Mouse (Mus musculus) lung, adult 2 months (tissue): ENCODE results near the gene Gltp.

Experiments used
- CTCF ChIP-seq: fragments of 200-500 bp; IDR thresholded peaks from 2 replicates; pipeline ENCODE4 v1.5.1; 2011; ENCODE audit warnings: mild to moderate bottlenecking, low read length, control low read depth; ENCODE audit not compliant: insufficient read depth
- POLR2A ChIP-seq: fragments of 200-500 bp; IDR thresholded peaks from 2 replicates; pipeline ENCODE4 v1.6.1; 2011; ENCODE audit warnings: low read depth, mild to moderate bottlenecking, control low read depth, low read length, borderline replicate concordance; ENCODE audit errors: extremely low read depth

DNA sequence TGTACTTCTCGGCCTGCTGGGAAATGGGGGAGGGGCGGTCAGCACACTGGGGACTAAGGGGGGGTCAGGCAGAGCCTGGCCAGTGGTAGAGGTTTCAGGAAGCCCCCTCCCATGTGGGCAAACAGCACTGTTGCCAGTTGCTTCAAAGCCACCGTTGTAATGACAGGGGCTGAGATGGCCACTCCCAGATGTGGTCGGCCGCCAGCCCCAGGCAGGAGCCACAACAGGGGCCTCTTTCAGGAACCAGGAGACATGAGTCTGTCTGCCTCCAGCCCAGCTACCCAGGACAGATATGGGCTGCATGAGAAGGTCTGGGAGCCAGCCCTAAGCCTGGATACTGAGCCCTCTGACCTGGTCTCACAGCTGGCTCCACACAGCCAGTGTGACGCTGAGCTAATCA lies 45.9 kb downstream of the Gltp start:
- TF ChIP-seq CTCF (no peak), POLR2A (no peak)
